Mouse (Mus musculus) gonadal fat pad, adult 2 months (tissue): Measurements from ENCODE around the gene Slc32a1. TPM values are rescaled to one million over a fixed set of nuclear protein-coding genes. Genes with fewer than 3 reads are reported as not detected.

ENCODE experiments used
- DNase-seq: peaks from one replicate; pipeline ENCODE4 v3.0.0-alpha.2; 2012; ENCODE audit warnings: low read depth
- polyA plus RNA-seq: library from polyadenylated mRNA; depleted of rRNA; stranded (reverse); fragments of >200 nt; gene quantifications from 2 replicates; pipeline ENCODE4 v1.2.3, GENCODE M21; 2012; rRNA removed

Gene Slc32a1
- polyA plus RNA-seq, 1 experiment: not detected

DNA sequence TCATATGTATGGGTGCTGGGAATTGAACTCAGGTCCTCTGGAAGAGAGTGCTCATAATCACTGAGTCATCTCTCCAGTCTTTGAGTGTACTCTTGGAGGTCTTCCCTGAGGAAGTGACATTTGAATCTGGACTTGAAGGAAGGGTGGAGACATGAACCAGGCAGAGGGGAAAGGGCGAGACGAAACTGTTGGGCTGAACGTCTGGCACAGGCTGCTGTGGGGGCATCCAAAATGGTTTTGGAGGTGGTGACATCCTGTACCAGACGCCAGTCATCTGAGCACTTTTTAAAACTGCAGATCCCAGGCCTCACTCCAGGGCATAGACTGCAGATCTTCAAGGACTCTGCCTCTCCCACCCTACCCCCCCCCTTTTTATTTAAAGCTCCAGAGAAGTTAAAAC lies 45.2 kb downstream of the Slc32a1 start:
- no peak for DNase-seq

DNA sequence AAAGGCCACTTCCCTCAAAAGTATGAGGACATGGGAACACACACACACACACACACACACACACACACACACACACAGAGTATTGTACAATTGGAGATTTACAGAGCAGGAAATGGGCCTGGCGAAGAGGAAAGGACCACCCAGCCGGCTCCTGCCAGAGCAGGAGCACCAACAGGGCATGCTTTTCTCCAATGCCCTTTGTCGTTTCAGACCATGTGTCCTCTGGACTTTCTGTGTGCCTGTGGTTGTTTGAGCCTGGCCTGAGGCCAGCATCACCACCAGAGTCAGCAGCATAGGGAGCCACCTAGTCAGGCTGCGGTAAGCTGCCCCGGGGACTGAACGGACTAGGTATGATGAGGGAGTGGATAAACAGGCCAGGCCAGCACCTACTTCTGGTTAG lies 48.3 kb downstream of the Slc32a1 start:
- no peak for DNase-seq

GRCm38 (mm10) chr2:158659346-158659745 lies 48.8 kb downstream of the Slc32a1 start:
- no peak for DNase-seq

DNA sequence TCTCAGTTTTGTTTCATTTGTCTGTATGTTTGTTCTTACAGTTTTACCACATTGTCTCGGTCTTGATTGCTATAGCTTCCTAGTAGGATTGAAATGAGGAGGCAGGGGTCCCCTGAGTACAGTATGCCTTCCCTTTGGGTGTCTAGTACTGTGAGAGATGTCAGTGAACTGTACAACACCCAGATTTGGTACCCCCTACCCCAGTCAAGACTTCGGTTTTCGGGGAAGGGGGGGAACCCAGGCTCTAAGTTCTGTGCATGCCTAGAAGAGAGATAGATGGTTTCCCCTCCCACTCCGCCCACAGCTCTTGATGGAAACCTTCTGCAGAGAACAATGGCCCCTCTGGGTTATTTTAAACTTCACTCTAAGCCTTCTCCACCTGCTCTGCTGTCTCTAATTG lies 54.5 kb downstream of the Slc32a1 start, which contains the start of gene Ppp1r16b:
Gene Ppp1r16b (plus strand): TSS at position 301 of the 400 bp plus-strand sequence.
- no peak for DNase-seq

Other genes starting within 250 kb of the Slc32a1 start
- gene Snhg11, start 235.1 kb upstream of the Slc32a1 start, polyA plus RNA-seq: 12.0 and 19.4 TPM in 2 replicates
- gene Ralgapb, start 200.9 kb upstream of the Slc32a1 start, polyA plus RNA-seq: 30.9 and 31.8 TPM in 2 replicates
- gene Adig, start 108.2 kb upstream of the Slc32a1 start, polyA plus RNA-seq: 211 and 252 TPM in 2 replicates
- gene Arhgap40, start 98.0 kb upstream of the Slc32a1 start, polyA plus RNA-seq: 4.7 and 5.4 TPM in 2 replicates
- gene Actr5, start 14.1 kb downstream of the Slc32a1 start, polyA plus RNA-seq: 5.5 and 6.3 TPM in 2 replicates
- gene Ppp1r16b, start 54.6 kb downstream of the Slc32a1 start, polyA plus RNA-seq: 2.7 and 3.1 TPM in 2 replicates
- 7.6 and 10.5 TPM in 2 replicates for gene Fam83d, start 157.3 kb downstream of the Slc32a1 start, polyA plus RNA-seq
- 12.6 and 17.5 TPM in 2 replicates for gene Dhx35, start 184.0 kb downstream of the Slc32a1 start, polyA plus RNA-seq